Mouse (Mus musculus) lung, embryonic 15.5 days (tissue): ENCODE results near the gene Ptprm. TPM values are rescaled to one million over a fixed set of nuclear protein-coding genes. Genes with fewer than 3 reads are reported as not detected.

Experiments used
- ATAC-seq: fragments of 200-750 bp; cut with Nextera tagmentation; 2 replicates; pipeline ENCODE4 v1.8.0; 2017; ENCODE audit warnings: moderate number of reproducible peaks, borderline replicate concordance; ENCODE audit not compliant: low FRiP score, low TSS enrichment; ENCODE audit errors: extremely low read depth
- H3K27ac ChIP-seq: fragments of 300-500 bp; sonication (generic); 2 replicates; pipeline ENCODE4 v1.5.1; 2015; ENCODE audit warnings: moderate library complexity, mild to moderate bottlenecking, inconsistent platforms
- H3K27me3 ChIP-seq: fragments of 300-500 bp; sonication (generic); 2 replicates; pipeline ENCODE4 v1.6.1; 2015; ENCODE audit warnings: inconsistent platforms
- H3K36me3 ChIP-seq: fragments of 300-500 bp; sonication (generic); 2 replicates; pipeline ENCODE4 v1.6.1; 2015; ENCODE audit warnings: inconsistent platforms
- H3K4me1 ChIP-seq: fragments of 300-500 bp; sonication (generic); 2 replicates; pipeline ENCODE4 v1.6.1; 2015; ENCODE audit warnings: inconsistent platforms
- H3K4me2 ChIP-seq: fragments of 300-500 bp; sonication (generic); 2 replicates; pipeline ENCODE4 v1.6.1; 2015; ENCODE audit warnings: inconsistent platforms, mild to moderate bottlenecking, moderate library complexity
- H3K4me3 ChIP-seq: fragments of 300-500 bp; sonication (generic); 2 replicates; pipeline ENCODE4 v1.5.1; 2015; ENCODE audit warnings: mild to moderate bottlenecking, inconsistent platforms
- H3K9ac ChIP-seq: fragments of 300-500 bp; sonication (generic); 2 replicates; pipeline ENCODE4 v1.6.1; 2015; ENCODE audit warnings: inconsistent platforms
- H3K9me3 ChIP-seq: fragments of 300-500 bp; sonication (generic); 2 replicates; pipeline ENCODE4 v1.6.1; 2016; ENCODE audit warnings: inconsistent platforms
- WGBS: fragments of 180-500 bp; shearing (Covaris S2); methylation state at CpG from one replicate; pipeline ENCODE4 v1.1.7; 2015; 5-methylcytosine and 5-hydroxymethylcytosine counted together
- polyA plus RNA-seq: library from polyadenylated mRNA; unstranded; fragments of >200 nt; fragmentation: Nextera tagmentation; extraction: Ambion mirVana; gene quantifications from 2 replicates; pipeline ENCODE4 v1.2.1, GENCODE M21; 2015

Ptprm gene
- polyA plus RNA-seq, 1 experiment from 2014 or later = 43.2 TPM

DNA sequence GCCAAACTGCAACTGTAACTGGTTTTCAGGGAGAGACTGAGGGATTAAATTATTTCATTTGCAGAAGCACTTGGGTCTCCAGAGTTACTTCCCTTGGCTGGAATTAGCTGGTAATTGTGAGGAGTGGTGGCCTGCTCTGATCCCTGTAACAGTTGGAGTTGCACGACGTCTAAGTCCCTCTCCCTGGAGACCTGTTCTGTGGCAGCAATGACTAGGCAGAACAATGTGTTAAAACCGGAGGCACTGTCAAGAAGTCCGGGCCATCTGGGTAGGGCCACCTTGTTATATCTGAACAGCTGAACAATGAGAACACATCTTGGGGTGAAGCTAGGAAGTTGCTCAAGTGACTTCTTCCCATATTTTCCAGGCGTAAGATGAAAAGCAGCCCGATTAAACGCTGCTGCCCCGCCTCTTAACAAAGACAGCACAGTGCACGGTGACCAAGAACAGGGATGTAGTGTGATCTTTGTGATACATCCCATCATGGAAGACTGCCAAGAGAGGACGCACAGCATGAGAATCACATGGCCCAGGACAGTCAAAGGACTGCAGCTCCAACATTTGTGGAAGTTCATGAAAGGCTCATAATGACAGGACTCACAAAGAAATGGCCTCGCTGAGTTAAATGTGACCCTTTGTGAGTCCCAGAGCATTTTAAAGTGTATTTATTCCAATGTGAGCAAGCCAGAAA is 301.5 kb downstream of the Ptprm start:
- Histone ChIP-seq H3K27ac (no peak overlapping the region), H3K36me3 (no peaks in the 10 kb centered on the region), H3K4me3 (no peak overlapping the region), H3K9ac (no peak overlapping the region), H3K4me2 (no peak overlapping the region), H3K4me1 (no peaks in the 10 kb centered on the region), H3K9me3 (no peaks in the 10 kb centered on the region), H3K27me3 (no peaks in the 10 kb centered on the region)
- 76% methylated on average over 11 of the region's 11 CpGs for WGBS
- no peak for ATAC-seq

DNA sequence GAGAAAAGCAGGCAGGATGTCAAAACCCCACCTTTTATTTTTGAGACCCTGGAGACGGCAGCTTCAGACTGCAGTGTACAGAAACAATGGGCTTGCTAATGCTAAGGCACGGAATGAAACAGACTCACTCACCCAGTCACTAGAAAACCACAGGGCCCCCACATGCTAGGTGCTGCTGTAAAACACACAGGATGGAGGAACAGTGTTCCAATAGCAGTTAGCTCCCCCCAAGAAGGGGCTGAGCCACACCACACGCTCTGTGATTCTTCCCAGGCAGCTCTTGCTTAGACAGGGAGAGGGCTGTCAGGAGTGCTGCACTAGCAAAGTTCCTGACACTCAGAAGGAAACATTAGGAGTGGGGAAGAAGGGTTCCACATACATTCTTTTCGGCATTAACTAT is 306.6 kb downstream of the Ptprm start:
- no peak for ATAC-seq
- Histone ChIP-seq H3K4me1 (no peaks in the 10 kb centered on the region), H3K9me3 (no peaks in the 10 kb centered on the region), H3K27me3 (no peaks in the 10 kb centered on the region), H3K27ac (no peak overlapping the region), H3K4me3 (no peak overlapping the region), H3K4me2 (no peak overlapping the region), H3K9ac (no peak overlapping the region), H3K36me3 (no peaks in the 10 kb centered on the region)
- WGBS = 64% methylated on average over 4 of the region's 4 CpGs

DNA sequence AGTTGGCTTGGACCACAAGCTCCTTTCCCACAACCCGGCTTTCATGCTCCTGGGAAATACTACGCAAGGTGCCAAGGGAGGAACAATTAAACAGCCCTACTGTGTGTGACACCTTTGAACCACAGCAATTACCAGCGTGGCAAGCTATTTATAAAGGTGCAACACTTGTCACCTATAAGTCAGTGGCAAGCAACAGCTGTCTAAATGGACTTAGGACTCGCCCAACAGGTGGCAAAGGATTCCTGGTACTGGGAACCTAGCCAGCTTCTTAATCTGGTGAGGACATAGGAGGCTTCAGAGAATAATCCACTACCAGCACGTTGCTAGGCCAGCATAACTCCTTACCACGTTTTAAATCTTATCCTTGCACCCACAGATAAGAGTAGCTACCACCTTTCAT is 315.7 kb downstream of the Ptprm start:
- H3K27ac ChIP-seq = no peak overlapping the region
- no peaks in the 10 kb centered on the region for H3K9me3 ChIP-seq
- no peaks in the 10 kb centered on the region for H3K27me3 ChIP-seq
- no peak overlapping the region for H3K4me2 ChIP-seq
- no peaks in the 10 kb centered on the region for H3K4me1 ChIP-seq
- peaks cover 6% of the 10 kb centered on the region; the same call in 1 of the 2 replicates for H3K36me3 ChIP-seq
- WGBS = 72% methylated on average over 6 of the region's 6 CpGs
- no peak for ATAC-seq
- H3K4me3 ChIP-seq = no peak overlapping the region
- no peak overlapping the region for H3K9ac ChIP-seq

DNA sequence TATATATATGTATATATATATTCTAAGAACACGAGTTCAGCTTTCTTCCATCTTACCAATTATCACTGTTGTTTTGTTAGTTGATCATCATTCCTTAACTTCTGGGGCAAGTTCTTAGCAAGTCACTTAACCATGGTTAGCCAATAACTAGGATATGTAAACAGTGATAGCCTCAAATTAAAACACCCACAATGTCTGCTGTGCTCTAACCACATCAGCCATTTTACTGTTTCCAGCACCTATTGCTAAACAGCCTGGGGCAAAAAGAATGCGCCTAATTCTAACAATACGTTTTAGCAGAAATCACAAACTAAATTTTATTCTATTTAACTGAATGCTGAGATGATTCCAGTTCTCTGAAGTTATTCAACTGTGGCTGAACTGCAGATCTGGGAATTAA is 320.7 kb downstream of the Ptprm start:
- Histone ChIP-seq H3K27me3 (no peaks in the 10 kb centered on the region), H3K9me3 (no peaks in the 10 kb centered on the region), H3K27ac (no peak overlapping the region), H3K4me3 (no peak overlapping the region), H3K9ac (no peak overlapping the region), H3K36me3 (0 out of 2 replicates have a peak, but pooled peaks cover 6% of the 10 kb centered on the region), H3K4me2 (no peak overlapping the region), H3K4me1 (peaks cover 16% of the 10 kb centered on the region)
- WGBS = 78% methylated on average over 3 of the region's 3 CpGs
- no peak for ATAC-seq

DNA sequence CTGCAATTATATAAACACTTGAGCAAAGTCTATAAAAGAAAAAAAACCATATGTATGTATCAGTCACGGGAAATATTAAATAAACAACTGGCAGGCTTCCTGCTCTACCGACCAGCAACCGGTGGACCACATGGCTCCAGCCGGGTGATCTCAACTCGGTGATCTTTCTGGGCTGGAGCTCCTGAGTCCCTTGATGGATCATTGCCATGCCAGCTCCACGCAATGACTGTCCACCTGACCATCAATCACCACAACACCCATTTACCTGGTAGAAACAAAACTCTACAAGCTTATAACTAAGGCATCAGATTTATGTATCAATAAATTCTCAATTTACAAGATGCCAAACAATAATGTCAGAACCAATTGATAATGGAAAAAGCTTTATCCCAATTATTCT is 322.2 kb downstream of the Ptprm start:
- Histone ChIP-seq H3K4me1 (peaks cover 16% of the 10 kb centered on the region), H3K27ac (no peak overlapping the region), H3K4me3 (no peak overlapping the region), H3K9ac (no peak overlapping the region), H3K36me3 (0 out of 2 replicates have a peak, but pooled peaks cover 1% of the 10 kb centered on the region), H3K9me3 (no peaks in the 10 kb centered on the region), H3K4me2 (no peak overlapping the region), H3K27me3 (no peaks in the 10 kb centered on the region)
- 56% methylated on average over 6 of the region's 6 CpGs for WGBS
- ATAC-seq = no peak

DNA sequence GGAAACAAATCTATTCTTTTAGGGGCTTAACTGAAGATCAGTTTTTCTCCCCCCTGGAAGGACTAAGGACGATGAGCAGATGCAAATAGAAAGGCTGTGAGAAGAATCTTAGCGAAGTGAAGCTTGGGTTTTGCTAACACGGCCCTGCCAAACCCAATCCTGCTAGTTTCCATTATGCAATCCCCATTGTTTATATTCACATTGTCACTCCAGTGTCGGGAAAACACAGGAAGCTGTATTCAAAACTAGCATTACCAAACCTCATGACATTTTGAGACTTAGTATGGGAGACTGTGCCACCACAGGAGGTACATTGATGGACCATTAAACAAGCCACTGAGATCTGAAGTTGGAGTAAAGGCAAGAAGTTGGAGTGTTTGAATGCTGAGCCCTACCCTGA is 322.9 kb downstream of the Ptprm start:
- Histone ChIP-seq H3K27ac (no peak overlapping the region), H3K4me2 (no peak overlapping the region), H3K4me3 (no peak overlapping the region), H3K9ac (no peak overlapping the region), H3K9me3 (no peaks in the 10 kb centered on the region), H3K4me1 (peaks cover 16% of the 10 kb centered on the region), H3K36me3 (no peaks in the 10 kb centered on the region), H3K27me3 (no peaks in the 10 kb centered on the region)
- ATAC-seq = peak; percentile 64; the same call in 1 of the 2 replicates
- WGBS = 26% methylated on average over 4 of the region's 4 CpGs

DNA sequence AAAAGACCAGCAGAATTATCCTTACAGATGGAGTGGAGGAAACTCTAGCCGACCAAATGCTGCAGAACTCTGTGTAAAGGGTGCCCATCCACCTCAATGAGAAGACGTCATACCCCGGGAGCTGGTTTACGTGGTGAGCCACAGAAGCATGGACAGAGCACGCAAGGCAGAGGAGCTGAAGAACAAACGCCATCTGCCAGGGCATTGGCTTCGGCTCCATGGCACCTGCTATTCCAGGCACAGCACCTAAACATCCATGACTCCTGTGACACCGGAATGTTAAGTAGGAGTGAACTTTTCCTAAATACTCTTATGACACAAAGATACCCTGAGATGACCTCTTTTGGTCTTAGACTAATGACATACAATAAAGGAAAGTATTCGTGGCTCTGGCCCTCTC is 327.0 kb downstream of the Ptprm start:
- H3K4me1 ChIP-seq = peaks cover 7% of the 10 kb centered on the region
- no peaks in the 10 kb centered on the region for H3K9me3 ChIP-seq
- WGBS = 85% methylated on average over 9 of the region's 9 CpGs
- ATAC-seq = no peak
- no peak overlapping the region for H3K4me3 ChIP-seq
- no peak overlapping the region for H3K27ac ChIP-seq
- H3K9ac ChIP-seq = no peak overlapping the region
- no peak overlapping the region for H3K4me2 ChIP-seq
- H3K36me3 ChIP-seq = no peaks in the 10 kb centered on the region
- no peaks in the 10 kb centered on the region for H3K27me3 ChIP-seq

DNA sequence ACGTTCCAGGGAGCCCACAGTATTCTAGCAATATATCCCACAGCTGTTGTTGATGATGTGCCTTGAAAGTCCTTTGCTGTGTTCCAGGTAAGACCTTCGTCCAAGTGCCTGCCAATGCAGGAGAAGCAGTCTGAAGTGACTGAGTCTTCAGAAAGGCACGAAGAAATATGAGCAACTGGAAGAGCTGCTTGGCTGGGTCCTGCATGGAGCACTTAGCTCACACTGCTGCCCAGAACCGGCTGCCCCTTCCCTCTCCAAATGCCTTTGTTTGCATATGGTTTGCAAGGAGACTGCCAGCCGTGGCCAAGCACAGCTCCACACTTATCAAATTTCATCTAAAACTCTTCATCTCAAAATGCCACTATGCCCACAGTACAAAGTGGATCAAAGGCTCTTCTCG is 337.8 kb downstream of the Ptprm start:
- Histone ChIP-seq H3K27ac (peak overlapping the region; percentile 61), H3K4me2 (no peak overlapping the region), H3K4me3 (no peak overlapping the region), H3K9ac (no peak overlapping the region), H3K27me3 (no peaks in the 10 kb centered on the region), H3K9me3 (no peaks in the 10 kb centered on the region), H3K36me3 (no peaks in the 10 kb centered on the region), H3K4me1 (peaks cover 24% of the 10 kb centered on the region; the same call in 1 of the 2 replicates)
- WGBS = 49% methylated on average over 6 of the region's 6 CpGs
- peak; percentile 27; the same call in 1 of the 2 replicates for ATAC-seq

DNA sequence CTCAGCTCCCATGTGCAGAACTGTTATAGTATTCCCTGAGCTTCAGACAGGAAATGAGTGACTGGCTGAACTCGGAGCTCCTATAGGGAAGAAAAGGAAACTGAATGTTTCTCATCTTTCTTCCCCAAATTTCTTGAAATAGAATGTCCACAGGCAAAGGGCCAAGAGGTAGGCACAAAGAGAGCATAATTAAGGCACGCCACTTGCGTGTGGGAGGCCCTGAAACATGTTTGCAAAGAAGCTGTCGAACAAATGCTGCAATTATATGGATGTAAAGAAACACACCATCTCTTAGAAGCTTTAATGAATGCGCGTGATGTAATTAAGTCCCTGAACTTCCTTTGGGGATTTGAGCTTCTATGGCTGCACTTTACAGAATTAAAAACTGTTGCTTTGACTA is 341.0 kb downstream of the Ptprm start:
- Histone ChIP-seq H3K4me2 (no peak overlapping the region), H3K27ac (no peak overlapping the region), H3K4me1 (0 out of 2 replicates have a peak, but pooled peaks cover 14% of the 10 kb centered on the region), H3K9me3 (no peaks in the 10 kb centered on the region), H3K9ac (no peak overlapping the region), H3K36me3 (no peaks in the 10 kb centered on the region), H3K4me3 (no peak overlapping the region), H3K27me3 (no peaks in the 10 kb centered on the region)
- 82% methylated on average over 6 of the region's 6 CpGs for WGBS
- no peak for ATAC-seq

DNA sequence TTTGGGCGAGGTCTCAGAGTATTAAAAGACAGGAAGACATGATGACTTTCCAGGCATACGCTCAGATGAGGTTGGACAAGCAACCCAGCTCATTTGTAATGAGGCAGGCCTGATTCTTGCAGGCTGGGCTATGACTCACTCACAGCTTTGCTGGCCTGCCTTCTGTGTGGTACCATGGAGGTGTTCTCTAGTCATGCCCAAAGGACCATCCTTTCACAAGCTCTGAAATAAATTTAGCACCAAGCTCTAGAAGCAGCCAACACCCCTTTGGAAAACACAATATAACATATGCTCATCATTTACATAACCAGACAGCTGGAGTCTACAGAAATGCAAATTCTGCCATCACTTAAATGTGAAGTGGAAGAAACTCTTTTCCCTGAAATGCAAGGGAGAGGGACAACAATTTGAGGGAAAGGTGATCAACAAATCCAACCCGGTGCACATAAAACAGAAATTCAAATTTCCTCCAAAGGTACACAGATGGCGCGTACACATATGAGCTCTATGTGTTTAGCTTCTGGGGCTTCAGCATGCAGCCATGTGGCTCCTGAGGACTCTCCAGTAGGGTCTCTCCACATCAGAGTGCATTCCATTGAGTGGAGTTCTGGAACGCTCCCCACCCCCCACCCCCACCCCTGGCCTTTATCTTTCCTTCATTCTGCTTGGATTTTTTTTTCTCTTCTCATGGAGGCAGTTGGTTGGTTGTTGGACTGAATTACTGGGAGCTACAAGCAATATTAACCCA is 342.2 kb downstream of the Ptprm start:
- Histone ChIP-seq H3K9me3 (no peaks in the 10 kb centered on the region), H3K36me3 (no peaks in the 10 kb centered on the region), H3K4me3 (no peak overlapping the region), H3K27me3 (no peaks in the 10 kb centered on the region), H3K4me2 (no peak overlapping the region), H3K4me1 (0 out of 2 replicates have a peak, but pooled peaks cover 10% of the 10 kb centered on the region), H3K27ac (no peak overlapping the region), H3K9ac (no peak overlapping the region)
- 79% methylated on average over 6 of the region's 6 CpGs for WGBS
- ATAC-seq = no peak

DNA sequence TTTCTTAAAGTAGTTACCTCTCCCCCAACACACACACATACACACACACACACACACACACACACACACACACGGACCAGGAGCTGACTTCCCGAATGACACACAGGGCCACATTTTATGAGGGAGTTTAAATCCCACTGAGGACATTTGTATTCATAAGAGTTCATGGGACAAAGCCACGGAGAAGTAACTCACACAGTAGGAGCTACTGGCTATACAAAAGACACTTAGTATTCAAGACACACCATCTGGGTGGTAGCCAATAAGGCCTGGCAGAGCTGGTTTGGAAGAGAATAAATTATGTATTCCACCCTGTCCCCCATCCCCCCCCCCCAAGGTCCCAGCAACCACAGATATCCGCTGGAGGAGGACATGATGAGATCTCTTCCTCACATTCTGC is 344.1 kb downstream of the Ptprm start:
- 93% methylated on average over 4 of the region's 4 CpGs for WGBS
- H3K36me3 ChIP-seq = 0 out of 2 replicates have a peak, but pooled peaks cover 4% of the 10 kb centered on the region
- H3K9ac ChIP-seq = no peak overlapping the region
- 0 out of 2 replicates have a peak, but pooled peaks cover 3% of the 10 kb centered on the region for H3K4me1 ChIP-seq
- no peaks in the 10 kb centered on the region for H3K9me3 ChIP-seq
- H3K27ac ChIP-seq = no peak overlapping the region
- no peaks in the 10 kb centered on the region for H3K27me3 ChIP-seq
- H3K4me3 ChIP-seq = no peak overlapping the region
- H3K4me2 ChIP-seq = no peak overlapping the region
- no peak for ATAC-seq

DNA sequence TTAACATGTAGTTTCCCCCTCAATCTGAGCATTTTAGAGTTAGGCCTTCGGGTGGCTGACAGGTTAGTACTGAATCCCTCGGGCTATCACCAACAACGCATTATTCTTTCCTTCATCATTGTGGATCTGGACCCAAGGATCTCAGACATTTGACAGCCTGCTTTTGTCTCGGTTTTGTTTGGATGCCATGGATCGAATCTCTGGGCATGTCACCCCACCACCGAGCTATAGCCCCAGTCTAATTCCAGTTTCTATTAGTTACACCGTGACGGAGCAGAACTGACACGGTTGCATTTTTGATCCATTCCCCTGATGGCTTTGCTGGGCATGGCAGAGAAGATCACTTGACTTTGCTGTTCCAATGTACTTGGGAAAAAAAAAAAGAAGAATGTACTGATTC is 346.1 kb downstream of the Ptprm start:
- WGBS = 92% methylated on average over 9 of the region's 9 CpGs
- Histone ChIP-seq H3K4me1 (0 out of 2 replicates have a peak, but pooled peaks cover 3% of the 10 kb centered on the region), H3K4me3 (no peak overlapping the region), H3K36me3 (0 out of 2 replicates have a peak, but pooled peaks cover 4% of the 10 kb centered on the region), H3K27me3 (no peaks in the 10 kb centered on the region), H3K9me3 (no peaks in the 10 kb centered on the region), H3K9ac (no peak overlapping the region), H3K4me2 (no peak overlapping the region), H3K27ac (no peak overlapping the region)
- ATAC-seq = no peak
